Mouse (Mus musculus): ENCODE measurements around the gene Rita1. TPM values are rescaled to one million over a fixed set of nuclear protein-coding genes. Genes with fewer than 3 reads are reported as not detected.

Rita1 gene
- total and polyA plus RNA-seq, 2 experiments from 2014 or later: 30.4 to 38.6 TPM

GRCm38 (mm10) chr5:120644227-120644626 lies 31.8 kb upstream of the Rita1 start:
- H3K4me3 ChIP-seq (ENCODE audit: low read length): no peak overlapping the region
- H3K4me2 ChIP-seq (ENCODE audit: low read depth, low read length): no peak overlapping the region
- no peak for DNase-seq (ENCODE audit: low spot score)
- H3K9me3 ChIP-seq (ENCODE audit: low read length): no peaks in the 10 kb centered on the region
- 86% methylated on average over 3 of the region's 3 CpGs for WGBS
- ATAC-seq: no peak
- no peak overlapping the region for H3K27ac ChIP-seq
- H3K36me3 ChIP-seq (ENCODE audit: insufficient read depth, low read length): no peaks in the 10 kb centered on the region
- H3K4me1 ChIP-seq (ENCODE audit: insufficient read depth, low read length): no peaks in the 10 kb centered on the region; the same call in 1 of the 2 replicates
- H3K9ac ChIP-seq (replicated peaks; ENCODE audit: low read length): no peak overlapping the region
- peaks cover 5% of the 10 kb centered on the region for H3K27me3 ChIP-seq (ENCODE audit: insufficient read depth, low read length)
- TF ChIP-seq CTCF (IDR thresholded peaks at IDR 0.05; ENCODE audit: low read depth): no peak

- no peak overlapping the region for H3K27ac ChIP-seq
- no peak overlapping the region for H3K4me2 ChIP-seq (ENCODE audit: low read depth, low read length)
- no peak for TF ChIP-seq CTCF (IDR thresholded peaks at IDR 0.05; ENCODE audit: low read depth)
- no peaks in the 10 kb centered on the region for H3K9me3 ChIP-seq (ENCODE audit: low read length)
- H3K9ac ChIP-seq (replicated peaks; ENCODE audit: low read length): no peak overlapping the region
- WGBS: 48% methylated on average over 14 of the region's 14 CpGs
- no peak for ATAC-seq
- DNase-seq (ENCODE audit: low spot score): peak; percentile 55
- H3K27me3 ChIP-seq (ENCODE audit: insufficient read depth, low read length): no peaks in the 10 kb centered on the region
- no peak overlapping the region for H3K4me3 ChIP-seq (ENCODE audit: low read length)
- no peaks in the 10 kb centered on the region for H3K4me1 ChIP-seq (ENCODE audit: insufficient read depth, low read length)
- no peaks in the 10 kb centered on the region for H3K36me3 ChIP-seq (ENCODE audit: insufficient read depth, low read length)
These were observed 31.1 kb upstream of the Rita1 start for GRCm38 (mm10) chr5:120643365-120644085.

GRCm38 (mm10) chr5:120640094-120640493 lies 27.7 kb upstream of the Rita1 start:
- no peaks in the 10 kb centered on the region for H3K9me3 ChIP-seq (ENCODE audit: low read length)
- H3K27ac ChIP-seq: no peak overlapping the region
- no peak for ATAC-seq
- no peak for TF ChIP-seq CTCF (IDR thresholded peaks at IDR 0.05; ENCODE audit: low read depth)
- no peak overlapping the region for H3K4me2 ChIP-seq (ENCODE audit: low read depth, low read length)
- H3K9ac ChIP-seq (replicated peaks; ENCODE audit: low read length): no peak overlapping the region
- H3K36me3 ChIP-seq (ENCODE audit: insufficient read depth, low read length): no peaks in the 10 kb centered on the region
- 92% methylated on average over 7 of the region's 7 CpGs for WGBS
- no peak overlapping the region for H3K4me3 ChIP-seq (ENCODE audit: low read length)
- no peak for DNase-seq (ENCODE audit: low spot score)
- H3K27me3 ChIP-seq (ENCODE audit: insufficient read depth, low read length): no peaks in the 10 kb centered on the region
- H3K4me1 ChIP-seq (ENCODE audit: insufficient read depth, low read length): no peaks in the 10 kb centered on the region

GRCm38 (mm10) chr5:120635633-120636032 lies 23.2 kb upstream of the Rita1 start:
- no peak for TF ChIP-seq CTCF (IDR thresholded peaks at IDR 0.05; ENCODE audit: low read depth)
- H3K4me1 ChIP-seq (ENCODE audit: insufficient read depth, low read length): 0 out of 2 replicates have a peak, but pooled peaks cover 3% of the 10 kb centered on the region
- no peak overlapping the region for H3K4me2 ChIP-seq (ENCODE audit: low read depth, low read length)
- WGBS: 81% methylated on average over 5 of the region's 5 CpGs
- H3K4me3 ChIP-seq (ENCODE audit: low read length): no peak overlapping the region
- no peak overlapping the region for H3K27ac ChIP-seq
- DNase-seq (ENCODE audit: low spot score) (no peak), ATAC-seq (no peak)
- H3K27me3 ChIP-seq (ENCODE audit: insufficient read depth, low read length): no peaks in the 10 kb centered on the region
- H3K9ac ChIP-seq (replicated peaks; ENCODE audit: low read length): no peak overlapping the region
- no peaks in the 10 kb centered on the region for H3K36me3 ChIP-seq (ENCODE audit: insufficient read depth, low read length)
- no peaks in the 10 kb centered on the region for H3K9me3 ChIP-seq (ENCODE audit: low read length)

- H3K4me1 ChIP-seq (ENCODE audit: insufficient read depth, low read length): 0 out of 2 replicates have a peak, but pooled peaks cover 3% of the 10 kb centered on the region
- no peaks in the 10 kb centered on the region for H3K27me3 ChIP-seq (ENCODE audit: insufficient read depth, low read length)
- no peak for TF ChIP-seq CTCF (IDR thresholded peaks at IDR 0.05; ENCODE audit: low read depth)
- ATAC-seq (no peak), DNase-seq (ENCODE audit: low spot score) (no peak)
- H3K36me3 ChIP-seq (ENCODE audit: insufficient read depth, low read length): no peaks in the 10 kb centered on the region
- H3K27ac ChIP-seq: no peak overlapping the region
- H3K9ac ChIP-seq (replicated peaks; ENCODE audit: low read length): no peak overlapping the region
- H3K9me3 ChIP-seq (ENCODE audit: low read length): no peaks in the 10 kb centered on the region
- 44% methylated on average over 5 of the region's 5 CpGs for WGBS
- no peak overlapping the region for H3K4me3 ChIP-seq (ENCODE audit: low read length)
- no peak overlapping the region for H3K4me2 ChIP-seq (ENCODE audit: low read depth, low read length)
These were observed 22.5 kb upstream of the Rita1 start for GRCm38 (mm10) chr5:120634860-120635259.

GRCm38 (mm10) chr5:120634131-120634530 lies 21.7 kb upstream of the Rita1 start, which contains the start of gene Cfap73:
Gene Cfap73, minus strand, starts transcription at chr5:120634235.
- 46% methylated on average over 9 of the region's 9 CpGs for WGBS
- Histone ChIP-seq H3K27ac (no peak within 1 kb of the TSS), H3K4me3 (ENCODE audit: low read length) (no peak within 1 kb of the TSS), H3K27me3 (ENCODE audit: insufficient read depth, low read length) (no peaks in the 10 kb centered on the region), H3K36me3 (ENCODE audit: insufficient read depth, low read length) (no peaks in the 10 kb centered on the region), H3K4me2 (ENCODE audit: low read depth, low read length) (no peak within 1 kb of the TSS), H3K4me1 (ENCODE audit: insufficient read depth, low read length) (0 out of 2 replicates have a peak, but pooled peaks cover 3% of the 10 kb centered on the region), H3K9me3 (ENCODE audit: low read length) (no peaks in the 10 kb centered on the region), H3K9ac (replicated peaks; ENCODE audit: low read length) (no peak within 1 kb of the TSS)
- DNase-seq (ENCODE audit: low spot score): no peak
- ATAC-seq: no peak
- TF ChIP-seq CTCF (IDR thresholded peaks at IDR 0.05; ENCODE audit: low read depth): no peak

GRCm38 (mm10) chr5:120631892-120632291 lies 19.5 kb upstream of the Rita1 start:
- ATAC-seq (no peak), DNase-seq (ENCODE audit: low spot score) (no peak)
- no peak overlapping the region for H3K4me2 ChIP-seq (ENCODE audit: low read depth, low read length)
- H3K4me1 ChIP-seq (ENCODE audit: insufficient read depth, low read length): 0 out of 2 replicates have a peak, but pooled peaks cover 3% of the 10 kb centered on the region
- no peaks in the 10 kb centered on the region for H3K27me3 ChIP-seq (ENCODE audit: insufficient read depth, low read length)
- TF ChIP-seq CTCF (IDR thresholded peaks at IDR 0.05; ENCODE audit: low read depth): peak; percentile 41
- H3K4me3 ChIP-seq (ENCODE audit: low read length): no peak overlapping the region
- no peak overlapping the region for H3K9ac ChIP-seq (replicated peaks; ENCODE audit: low read length)
- H3K27ac ChIP-seq: no peak overlapping the region
- peaks cover 6% of the 10 kb centered on the region for H3K36me3 ChIP-seq (ENCODE audit: insufficient read depth, low read length)
- WGBS: 88% methylated on average over 5 of the region's 5 CpGs
- no peaks in the 10 kb centered on the region for H3K9me3 ChIP-seq (ENCODE audit: low read length)
